Mouse (Mus musculus) heart, adult 9 months (tissue): ENCODE measurements at regions not wholly inside any gene's neighbourhood (a gene's known extent, or its start where the extent isn't known, plus 50 kb on each side); places are given as distances from the start of the nearest gene placed in this dataset.

Source experiments
- DNase-seq, 2 experiments: peaks; one replicate each; pipeline ENCODE4 v3.0.0; 2022; ENCODE audit warnings: low spot score in 2 of 2

DNA sequence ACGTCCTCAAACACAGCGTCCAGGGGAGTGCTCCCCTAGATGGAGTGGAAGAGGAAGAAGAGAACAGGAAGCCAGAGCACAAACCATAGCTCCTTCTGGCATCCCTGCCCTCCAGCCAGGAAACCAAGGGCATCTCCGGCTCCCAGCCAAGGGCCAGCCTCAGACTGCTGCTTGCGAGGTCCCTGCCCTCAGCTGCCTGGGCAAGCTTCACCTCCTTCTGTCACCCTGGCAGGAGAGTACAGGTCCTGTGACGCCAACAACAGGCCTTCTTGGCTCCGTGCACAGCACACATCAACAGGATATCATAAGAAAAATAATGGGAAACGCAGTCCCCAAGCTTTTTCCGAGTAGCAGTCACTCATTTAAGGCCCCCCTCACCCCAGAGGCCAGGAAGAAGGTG is 212.9 kb upstream of the Mocs1 start:
- DNase-seq = peak in 1 of 2 experiments; percentile 13

DNA sequence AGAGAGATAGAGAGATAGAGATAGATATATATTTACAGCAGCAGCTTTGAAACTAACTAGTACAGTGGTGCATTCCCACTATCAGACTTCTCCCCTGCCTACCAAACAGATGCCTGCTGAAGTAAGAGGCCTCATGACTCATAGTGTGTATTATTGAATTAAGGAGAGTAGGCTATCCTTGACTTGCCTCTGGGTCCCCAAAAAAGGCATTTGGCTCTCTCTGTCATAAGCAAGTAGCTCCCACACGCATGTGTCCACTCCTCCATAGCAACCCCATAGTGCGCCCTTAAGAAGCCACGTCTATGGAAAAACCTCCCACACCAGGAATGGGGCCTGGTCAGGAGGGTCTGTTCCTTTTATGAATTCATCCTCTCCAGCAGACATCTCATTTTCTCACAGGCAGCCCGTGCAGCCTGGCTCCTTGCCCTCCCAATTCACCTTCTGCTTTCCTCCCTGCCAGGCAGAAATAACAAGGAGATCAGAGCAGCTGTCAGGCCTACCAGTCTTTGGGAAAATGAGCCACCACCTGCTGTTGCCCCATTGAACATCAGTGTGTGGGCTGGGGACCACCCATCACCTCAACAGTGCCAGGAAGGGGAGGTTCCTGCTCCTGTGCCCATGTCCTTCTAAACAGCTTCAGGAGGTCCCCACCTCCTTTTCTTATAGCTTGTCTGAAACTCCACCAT is 208.5 kb upstream of the Mocs1 start:
- DNase-seq = no peak

GRCm38 (mm10) chr17:49223212-49223611 is 204.9 kb upstream of the Mocs1 start:
- peak in 1 of 2 experiments; percentile 6 for DNase-seq

DNA sequence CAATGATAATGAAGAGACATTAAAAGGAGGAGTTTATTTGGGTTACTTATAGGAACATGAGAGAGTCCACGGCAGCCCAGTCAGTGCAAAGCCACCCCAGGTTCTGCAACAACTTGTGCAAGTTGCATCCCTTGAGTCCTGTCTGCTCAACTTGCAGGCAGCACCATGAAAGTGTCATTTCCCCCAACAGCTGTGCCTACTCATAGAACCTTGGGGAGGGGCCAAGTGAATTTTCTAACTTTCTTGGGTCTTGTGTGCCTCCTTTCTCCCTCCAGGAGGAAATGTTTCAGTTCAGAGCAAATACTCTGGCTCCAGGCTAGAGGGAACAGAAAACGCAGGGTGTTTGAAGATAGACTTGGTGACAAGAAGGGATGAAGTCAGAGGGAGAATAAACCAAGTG is 204.5 kb upstream of the Mocs1 start:
- peak; percentile 41 to 68 for DNase-seq

DNA sequence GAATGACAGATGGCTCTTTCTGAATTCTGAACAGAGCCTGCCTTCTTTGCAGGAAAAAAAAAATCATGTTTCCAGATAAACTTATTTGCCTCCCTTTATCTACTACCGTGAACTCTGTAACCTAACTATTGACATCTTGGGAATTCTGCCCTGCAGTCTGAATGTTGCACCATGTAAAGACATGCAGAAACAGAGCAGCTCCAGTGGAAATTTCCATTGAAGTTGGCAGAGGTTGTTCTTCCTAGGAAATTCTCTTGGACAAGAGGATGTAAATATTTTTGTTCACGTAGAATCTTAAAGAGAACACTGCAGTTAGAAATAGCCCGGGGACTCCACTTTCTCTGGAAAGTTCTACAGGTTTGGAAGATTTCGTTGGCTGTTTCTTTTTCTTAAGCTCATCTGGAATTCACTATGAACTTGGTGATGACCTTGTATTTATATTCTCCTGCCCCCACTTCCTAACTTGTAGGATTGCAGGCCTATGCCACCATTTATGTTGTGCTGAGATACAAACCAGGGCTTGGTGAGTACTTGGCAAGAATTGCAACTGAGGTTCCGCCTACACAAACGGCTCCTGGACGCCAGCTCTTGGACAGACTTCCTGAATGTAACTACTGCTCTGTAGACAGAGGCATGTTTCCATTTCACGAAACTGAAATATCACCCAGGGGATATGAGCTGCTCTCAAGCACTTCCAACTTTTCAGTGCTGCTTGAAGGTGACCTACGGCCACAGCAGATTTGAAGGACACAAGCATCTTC is 202.7 kb upstream of the Mocs1 start:
- peak in 1 of 2 experiments; percentile 5 for DNase-seq

- DNase-seq = peak in 1 of 2 experiments; percentile 8
Measured at GRCm38 (mm10) chr17:49226016-49226400, 202.2 kb upstream of the Mocs1 start.

GRCm38 (mm10) chr17:49231287-49231686 is 196.9 kb upstream of the Mocs1 start:
- DNase-seq = no peak

GRCm38 (mm10) chr17:49240097-49240496 is 188.1 kb upstream of the Mocs1 start:
- DNase-seq = no peak

GRCm38 (mm10) chr17:49243419-49243818 is 184.7 kb upstream of the Mocs1 start:
- DNase-seq = peak; percentile 46 to 70

DNA sequence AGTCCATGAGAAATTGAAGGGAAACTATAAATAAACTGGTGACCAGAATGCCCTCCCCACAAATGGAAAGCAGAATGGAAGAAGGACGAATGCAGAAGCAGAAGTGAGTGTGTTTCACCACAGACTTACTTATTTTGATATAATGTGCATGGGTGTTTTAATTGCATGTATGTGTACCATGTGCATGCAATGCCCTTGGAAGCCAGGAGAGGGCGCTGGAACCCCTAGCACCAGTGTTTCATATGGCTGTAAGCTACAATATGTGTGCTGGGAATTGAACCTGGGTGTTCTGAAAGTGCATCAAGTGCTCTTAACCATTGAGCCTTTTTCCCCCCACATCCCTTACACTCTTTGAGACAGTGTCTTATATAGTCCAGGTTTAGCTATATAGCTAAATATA is 183.1 kb upstream of the Mocs1 start:
- no peak for DNase-seq

DNA sequence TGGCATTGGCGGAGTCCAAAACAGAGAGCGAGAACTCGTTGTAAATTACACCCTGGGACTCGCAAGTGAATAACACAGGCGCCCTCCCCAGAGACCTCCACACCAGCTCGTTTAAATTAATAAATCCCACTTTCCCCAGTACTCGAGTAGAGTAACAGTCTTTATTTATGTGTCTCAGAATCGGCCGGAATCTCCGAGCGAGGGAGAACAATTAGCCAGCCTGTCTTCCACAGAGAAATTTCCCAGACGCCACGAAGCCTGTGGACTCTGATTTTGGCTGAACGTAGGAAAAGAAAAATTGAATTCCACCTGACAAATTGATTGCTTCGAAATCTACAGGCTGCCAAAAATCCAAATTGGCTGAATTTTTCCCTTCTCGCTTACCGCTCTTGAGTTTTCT is 180.9 kb upstream of the Mocs1 start:
- no peak for DNase-seq

DNA sequence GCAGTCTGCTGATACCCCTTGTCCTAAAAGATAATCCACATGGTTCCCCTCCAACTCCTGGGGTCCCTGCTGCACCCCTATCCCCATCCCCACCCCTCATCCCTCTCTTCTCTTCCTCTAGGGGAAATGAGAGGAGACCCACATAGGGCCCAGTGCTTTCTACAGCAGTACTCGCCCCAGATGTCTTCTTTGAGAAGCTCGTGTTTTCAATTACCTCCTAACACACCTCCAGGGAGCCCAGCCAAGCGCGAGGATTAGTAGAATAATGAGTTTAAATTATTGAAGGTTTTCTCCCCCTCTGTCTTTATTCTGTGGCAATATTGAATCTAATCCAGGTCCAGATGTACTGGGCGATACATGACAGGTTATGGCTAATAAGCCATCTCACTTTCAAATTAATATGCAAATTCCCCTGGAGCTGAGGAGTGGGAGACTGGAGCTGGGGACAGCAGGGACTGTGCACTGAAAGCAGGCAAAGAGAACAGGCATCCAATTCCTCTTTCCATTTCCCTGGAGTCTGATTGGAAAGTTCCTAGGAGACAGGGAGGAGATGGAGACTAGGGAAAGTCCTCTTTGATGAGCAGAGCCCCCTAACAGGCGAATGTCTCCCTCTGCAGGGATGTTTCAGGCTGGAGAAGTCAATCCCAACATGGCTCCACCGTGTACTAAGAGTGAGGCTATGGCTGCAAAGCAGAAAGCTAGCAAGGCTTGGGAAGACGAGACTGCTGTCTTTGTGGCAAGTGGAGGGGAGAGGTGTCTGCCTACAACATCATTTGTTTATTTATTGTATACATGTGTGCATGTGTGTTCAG is 177.2 kb upstream of the Mocs1 start:
- no peak for DNase-seq

- DNase-seq = no peak
Measured at GRCm38 (mm10) chr17:49252271-49252670, 175.9 kb upstream of the Mocs1 start.

DNA sequence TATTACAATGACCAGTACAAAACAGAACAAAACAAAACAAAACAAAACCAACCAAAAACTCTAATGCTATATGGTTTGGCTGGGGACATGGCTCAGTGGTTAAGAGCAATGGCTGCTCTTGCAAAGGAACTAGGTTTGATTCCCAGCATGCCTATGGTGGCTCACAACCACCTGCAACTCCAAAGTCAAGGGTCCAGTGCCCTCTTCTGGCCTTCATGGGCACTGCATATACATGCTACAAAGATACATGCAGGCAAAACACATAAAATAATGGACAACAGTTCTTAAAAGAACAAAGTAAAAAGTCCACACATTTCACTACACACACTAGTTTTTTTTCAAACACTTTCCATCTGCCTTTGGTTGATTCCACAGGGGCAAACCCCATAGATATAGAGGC is 169.7 kb upstream of the Mocs1 start:
- no peak for DNase-seq

DNA sequence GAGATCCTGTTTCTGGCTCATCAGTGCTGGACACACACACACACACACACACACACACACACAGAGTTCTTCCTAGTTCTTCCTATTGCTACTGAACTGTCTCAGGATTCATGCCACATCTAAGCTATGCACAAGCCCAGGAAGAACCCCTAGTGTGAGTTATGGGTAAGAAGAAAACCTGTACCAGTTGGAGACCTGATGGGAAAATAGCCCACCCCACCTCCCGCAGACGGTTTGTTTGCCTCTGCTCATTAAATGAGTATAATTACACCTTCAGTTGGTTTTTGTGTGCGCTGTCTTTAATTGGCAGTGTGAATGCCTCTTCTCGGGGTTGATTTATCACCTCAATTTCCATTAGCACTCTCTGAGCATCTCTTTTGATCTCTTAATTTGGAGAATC is 165.8 kb upstream of the Mocs1 start:
- no peak for DNase-seq

DNA sequence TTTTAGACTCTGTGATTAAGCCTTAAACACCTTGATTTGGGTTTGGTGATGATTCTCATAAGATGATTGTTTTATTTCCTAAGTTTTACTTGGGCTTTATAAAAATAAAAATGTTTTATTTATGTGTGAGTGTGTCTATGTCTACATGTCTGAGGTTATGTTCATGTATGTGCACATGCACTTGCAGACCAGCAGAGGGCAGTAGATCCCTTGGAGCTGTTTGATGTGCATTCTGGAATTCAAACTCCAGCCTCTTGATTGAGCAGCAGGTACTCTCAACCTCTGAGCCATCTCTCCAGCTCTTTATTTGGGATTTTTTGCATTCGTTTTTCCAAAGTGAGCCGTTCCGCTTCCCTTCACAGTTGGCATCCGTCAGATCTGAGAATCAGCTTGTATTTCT is 161.8 kb upstream of the Mocs1 start:
- no peak for DNase-seq

- peak in 1 of 2 experiments; percentile 2 for DNase-seq
Measured at GRCm38 (mm10) chr17:49269943-49270342, 158.2 kb upstream of the Mocs1 start.

- DNase-seq = no peak
Measured at GRCm38 (mm10) chr17:49272661-49273448, 155.3 kb upstream of the Mocs1 start.

GRCm38 (mm10) chr17:49274936-49275335 is 153.2 kb upstream of the Mocs1 start:
- no peak for DNase-seq

- DNase-seq = no peak
Measured at GRCm38 (mm10) chr17:49275421-49275820, 152.7 kb upstream of the Mocs1 start.

- no peak for DNase-seq
Measured at GRCm38 (mm10) chr17:49275916-49276315, 152.2 kb upstream of the Mocs1 start.

GRCm38 (mm10) chr17:49278541-49278940 is 149.6 kb upstream of the Mocs1 start:
- no peak for DNase-seq
